Mouse (Mus musculus): ENCODE measurements around the gene Gtpbp4. TPM values are rescaled to one million over a fixed set of nuclear protein-coding genes. Genes with fewer than 3 reads are reported as not detected.

Gtpbp4 gene
- polyA plus RNA-seq (2014; fragmentation: Nextera tagmentation; extraction: Ambion mirVana) = 110 and 111 TPM in 2 replicates

DNA sequence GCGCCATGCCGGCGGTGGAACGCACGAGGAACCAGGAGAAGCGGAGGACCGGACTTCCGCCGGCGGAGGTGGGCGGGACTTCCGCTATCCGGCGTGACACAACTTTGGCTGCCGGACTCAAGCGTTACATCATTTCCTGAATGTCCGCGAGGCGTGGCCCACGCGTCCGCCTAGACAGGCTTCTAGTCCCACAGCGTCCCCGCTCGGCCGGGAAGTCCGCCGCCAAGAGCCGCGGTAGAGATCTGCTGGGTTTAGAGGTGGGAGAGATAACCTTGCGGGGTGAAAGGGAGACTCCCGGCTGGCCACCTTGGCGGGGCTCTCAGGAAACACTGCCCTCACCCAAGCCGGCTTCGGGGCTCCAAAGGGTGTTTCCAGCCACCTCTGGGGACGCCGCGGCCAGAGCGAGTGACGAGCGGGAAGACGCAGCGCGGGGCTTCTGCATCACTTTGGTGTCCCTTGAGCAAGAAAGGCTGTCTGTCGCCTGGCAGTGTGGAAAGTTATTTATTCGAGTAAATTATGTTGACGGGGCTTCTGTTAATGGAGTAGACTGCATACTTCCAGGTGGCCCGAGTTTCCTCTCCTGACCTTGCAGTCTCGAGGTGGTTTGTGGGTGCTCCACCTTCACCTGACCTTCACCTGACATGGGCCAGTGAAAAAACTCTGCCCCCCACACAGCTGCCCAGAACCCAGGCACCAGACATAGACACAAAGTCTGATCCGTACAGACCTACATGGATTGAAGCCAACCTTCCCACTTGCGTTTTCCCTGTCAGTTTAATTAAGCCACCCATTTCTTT lies at the start of gene Gtpbp4:
Gtpbp4 (minus strand) TSS at position 94 of the 797 bp plus-strand sequence.
- peak within 1 kb of the TSS; percentile 44; the same call in 1 of the 2 replicates for H3K27ac ChIP-seq (ENCODE audit: low read depth, low read length)
- H3K9me3 ChIP-seq (ENCODE audit: control insufficient read depth, low read length) = no peaks in the 10 kb centered on the region
- no peaks in the 10 kb centered on the region for H3K27me3 ChIP-seq (ENCODE audit: control insufficient read depth, insufficient read depth, low read length)
- H3K4me2 ChIP-seq (ENCODE audit: low read depth) = peak within 1 kb of the TSS; percentile 82
- H3K4me3 ChIP-seq (ENCODE audit: low read depth, low read length) = peak within 1 kb of the TSS; percentile 90
- DNase-seq (ENCODE audit: low spot score) = peak; percentile 98
- peak within 1 kb of the TSS; percentile 83 for H3K9ac ChIP-seq (ENCODE audit: low read length)
- no peaks in the 10 kb centered on the region for H3K36me3 ChIP-seq (ENCODE audit: control insufficient read depth, insufficient read depth, low read length)
- 1% methylated on average over 51 of the region's 51 CpGs for WGBS
- H3K4me1 ChIP-seq (ENCODE audit: control insufficient read depth, insufficient read depth, low read length) = peaks cover 5% of the 10 kb centered on the region; the same call in 1 of the 2 replicates
- ATAC-seq (ENCODE audit: insufficient read depth, low FRiP score, low TSS enrichment) = peak; percentile 97

DNA sequence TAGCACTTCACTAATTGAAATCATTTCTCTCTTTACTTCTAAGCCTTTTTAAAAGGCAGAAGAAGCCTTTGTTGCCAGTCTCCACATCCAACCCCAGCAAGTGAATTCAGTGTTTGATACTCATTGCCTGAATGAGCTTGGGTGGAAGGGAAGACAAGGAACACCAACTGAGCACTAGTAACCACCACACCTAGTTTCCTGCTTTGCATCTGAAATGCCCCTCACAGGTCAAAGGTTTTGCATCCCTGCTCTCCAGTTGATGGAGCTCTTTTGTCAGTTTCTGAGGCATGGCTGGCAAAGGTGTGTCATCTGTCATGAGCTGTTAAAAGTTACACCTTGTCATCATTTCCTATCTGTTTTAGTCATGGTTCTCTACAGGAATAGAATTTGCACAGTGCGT lies 48.8 kb upstream of the Gtpbp4 start:
- 97% methylated on average over 1 of the region's 1 CpGs for WGBS
- Histone ChIP-seq H3K4me1 (ENCODE audit: control insufficient read depth, insufficient read depth, low read length) (no peaks in the 10 kb centered on the region), H3K27ac (ENCODE audit: low read depth, low read length) (no peak overlapping the region), H3K4me3 (ENCODE audit: low read depth, low read length) (no peak overlapping the region), H3K27me3 (ENCODE audit: control insufficient read depth, insufficient read depth, low read length) (no peaks in the 10 kb centered on the region), H3K9ac (ENCODE audit: low read length) (no peak overlapping the region), H3K9me3 (ENCODE audit: control insufficient read depth, low read length) (no peaks in the 10 kb centered on the region), H3K4me2 (ENCODE audit: low read depth) (no peak overlapping the region), H3K36me3 (ENCODE audit: control insufficient read depth, insufficient read depth, low read length) (no peaks in the 10 kb centered on the region)
- ATAC-seq (ENCODE audit: insufficient read depth, low FRiP score, low TSS enrichment) (no peak), DNase-seq (ENCODE audit: low spot score) (no peak)

DNA sequence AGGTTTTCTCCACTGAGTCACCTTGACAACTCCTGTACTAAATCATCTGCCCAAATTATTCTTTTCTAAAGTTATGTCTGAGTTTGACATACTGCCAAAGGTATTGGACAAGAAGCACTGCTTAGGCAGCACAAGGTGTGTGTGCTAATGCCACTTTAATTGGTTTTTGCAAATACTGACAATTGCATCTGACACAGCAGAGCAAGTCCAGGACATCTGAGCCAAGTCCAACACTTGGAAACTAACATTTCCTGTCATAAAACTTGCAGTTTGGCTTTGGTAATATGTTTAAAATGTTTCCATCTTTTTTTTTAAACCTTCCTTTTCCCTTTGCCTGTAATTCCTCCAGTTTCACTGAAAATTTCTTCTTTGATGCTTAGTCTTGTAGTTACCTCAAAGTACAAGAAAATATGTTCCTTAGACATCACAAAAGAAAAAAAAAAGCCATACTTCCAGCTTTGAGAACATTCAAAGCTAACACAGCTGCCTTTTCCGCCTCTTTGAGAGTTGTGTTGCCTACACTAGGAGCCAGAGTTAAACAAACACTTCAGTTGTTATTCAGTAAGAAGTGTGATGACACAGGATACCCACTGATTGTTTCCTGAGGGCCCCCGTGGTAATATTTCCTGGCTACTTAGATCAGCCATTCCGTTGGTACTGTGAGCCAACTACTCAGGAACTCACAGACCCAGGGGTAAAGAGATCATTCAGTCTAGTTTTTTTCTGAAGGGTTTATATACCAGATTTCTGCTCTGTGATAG lies 47.6 kb upstream of the Gtpbp4 start:
- no peaks in the 10 kb centered on the region for H3K36me3 ChIP-seq (ENCODE audit: control insufficient read depth, insufficient read depth, low read length)
- H3K4me2 ChIP-seq (ENCODE audit: low read depth) = no peak overlapping the region
- DNase-seq (ENCODE audit: low spot score) (no peak), ATAC-seq (ENCODE audit: insufficient read depth, low FRiP score, low TSS enrichment) (no peak)
- H3K27me3 ChIP-seq (ENCODE audit: control insufficient read depth, insufficient read depth, low read length) = no peaks in the 10 kb centered on the region
- H3K9me3 ChIP-seq (ENCODE audit: control insufficient read depth, low read length) = no peaks in the 10 kb centered on the region
- 49% methylated on average over 3 of the region's 3 CpGs for WGBS
- H3K4me1 ChIP-seq (ENCODE audit: control insufficient read depth, insufficient read depth, low read length) = no peaks in the 10 kb centered on the region
- no peak overlapping the region for H3K27ac ChIP-seq (ENCODE audit: low read depth, low read length)
- H3K9ac ChIP-seq (ENCODE audit: low read length) = no peak overlapping the region
- H3K4me3 ChIP-seq (ENCODE audit: low read depth, low read length) = no peak overlapping the region

DNA sequence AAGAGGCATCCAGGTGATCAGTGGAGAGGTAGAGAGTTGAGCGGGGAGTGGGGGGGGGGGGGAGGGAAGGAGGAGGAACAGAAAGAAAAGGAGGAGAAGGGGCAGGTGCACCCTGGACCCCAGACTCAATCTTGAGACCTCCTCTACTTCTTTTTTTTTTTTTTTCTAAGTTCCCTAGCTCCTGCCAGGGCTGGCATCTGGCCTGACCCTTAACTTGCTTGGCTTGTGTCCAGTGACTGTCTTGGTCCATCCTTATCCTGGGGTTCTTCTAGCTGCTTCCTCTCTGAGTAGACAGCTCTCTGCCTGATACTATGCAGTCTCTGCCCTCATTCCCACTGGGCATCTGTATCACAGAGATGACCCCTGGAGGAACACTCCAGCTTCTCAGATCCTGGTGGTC lies 44.7 kb upstream of the Gtpbp4 start:
- no peak overlapping the region for H3K4me2 ChIP-seq (ENCODE audit: low read depth)
- H3K27ac ChIP-seq (ENCODE audit: low read depth, low read length) = no peak overlapping the region
- no peak for DNase-seq (ENCODE audit: low spot score)
- ATAC-seq (ENCODE audit: insufficient read depth, low FRiP score, low TSS enrichment) = no peak
- no peaks in the 10 kb centered on the region for H3K9me3 ChIP-seq (ENCODE audit: control insufficient read depth, low read length)
- H3K9ac ChIP-seq (ENCODE audit: low read length) = no peak overlapping the region
- H3K36me3 ChIP-seq (ENCODE audit: control insufficient read depth, insufficient read depth, low read length) = no peaks in the 10 kb centered on the region
- 83% methylated on average over 1 of the region's 1 CpGs for WGBS
- H3K4me1 ChIP-seq (ENCODE audit: control insufficient read depth, insufficient read depth, low read length) = no peaks in the 10 kb centered on the region
- H3K27me3 ChIP-seq (ENCODE audit: control insufficient read depth, insufficient read depth, low read length) = no peaks in the 10 kb centered on the region
- no peak overlapping the region for H3K4me3 ChIP-seq (ENCODE audit: low read depth, low read length)

DNA sequence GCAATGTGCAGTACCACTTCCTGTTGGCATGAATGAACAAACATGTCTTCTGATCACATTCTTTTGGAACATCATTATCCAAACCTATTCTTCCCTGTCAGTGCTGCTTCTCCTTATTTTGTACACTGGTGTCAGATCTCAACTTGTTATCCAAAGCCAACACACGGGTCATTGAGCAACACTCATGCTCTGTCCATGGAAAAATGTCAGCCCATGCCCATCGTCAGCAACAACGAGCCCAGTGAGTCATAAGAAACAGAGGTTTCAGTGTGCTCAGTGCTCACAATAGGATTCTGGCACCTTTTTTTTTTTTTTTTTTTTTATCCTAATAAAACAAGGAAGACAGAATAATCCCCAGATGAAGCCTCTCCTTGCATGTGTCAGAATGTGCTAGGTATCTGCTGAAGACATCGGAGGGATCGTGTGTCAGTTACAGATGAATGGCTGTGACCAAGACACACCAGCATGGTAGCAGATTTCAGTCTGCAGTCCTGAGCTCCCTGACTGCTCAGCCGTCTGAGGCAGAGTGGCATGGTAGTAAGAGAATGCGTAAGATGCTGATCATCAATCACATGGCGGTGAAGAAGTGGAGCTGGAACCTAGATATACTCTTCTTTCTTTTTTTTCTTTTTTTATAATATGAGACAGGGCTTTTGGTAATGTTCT lies 36.2 kb upstream of the Gtpbp4 start:
- H3K4me1 ChIP-seq (ENCODE audit: control insufficient read depth, insufficient read depth, low read length) = no peaks in the 10 kb centered on the region
- ATAC-seq (ENCODE audit: insufficient read depth, low FRiP score, low TSS enrichment) (no peak), DNase-seq (ENCODE audit: low spot score) (no peak)
- H3K36me3 ChIP-seq (ENCODE audit: control insufficient read depth, insufficient read depth, low read length) = no peaks in the 10 kb centered on the region
- 80% methylated on average over 8 of the region's 8 CpGs for WGBS
- H3K9me3 ChIP-seq (ENCODE audit: control insufficient read depth, low read length) = no peaks in the 10 kb centered on the region
- H3K4me2 ChIP-seq (ENCODE audit: low read depth) = no peak overlapping the region
- no peaks in the 10 kb centered on the region for H3K27me3 ChIP-seq (ENCODE audit: control insufficient read depth, insufficient read depth, low read length)
- H3K27ac ChIP-seq (ENCODE audit: low read depth, low read length) = no peak overlapping the region
- H3K9ac ChIP-seq (ENCODE audit: low read length) = no peak overlapping the region
- H3K4me3 ChIP-seq (ENCODE audit: low read depth, low read length) = no peak overlapping the region

DNA sequence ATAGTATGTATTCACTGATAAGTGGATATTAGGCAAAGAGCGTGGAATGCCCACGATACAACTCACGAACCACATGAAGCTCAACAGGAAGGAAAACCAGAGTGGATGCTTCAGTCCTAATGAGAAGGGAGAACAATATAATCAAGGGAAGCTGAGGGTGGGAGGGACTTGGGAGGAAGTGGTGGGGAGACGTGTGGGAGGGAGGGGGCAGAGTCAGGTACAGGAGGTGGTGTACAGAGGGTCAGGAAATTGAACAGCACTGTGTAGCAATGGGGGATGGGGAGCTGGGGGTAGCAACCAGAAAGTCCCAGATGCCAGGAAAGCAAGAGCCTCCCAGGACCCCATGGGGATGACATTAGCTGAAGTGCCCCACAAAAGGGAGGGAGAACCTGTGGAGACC lies 34.5 kb upstream of the Gtpbp4 start:
- DNase-seq (ENCODE audit: low spot score) (no peak), ATAC-seq (ENCODE audit: insufficient read depth, low FRiP score, low TSS enrichment) (no peak)
- Histone ChIP-seq H3K9me3 (ENCODE audit: control insufficient read depth, low read length) (no peaks in the 10 kb centered on the region), H3K4me2 (ENCODE audit: low read depth) (no peak overlapping the region), H3K36me3 (ENCODE audit: control insufficient read depth, insufficient read depth, low read length) (no peaks in the 10 kb centered on the region), H3K4me3 (ENCODE audit: low read depth, low read length) (no peak overlapping the region), H3K4me1 (ENCODE audit: control insufficient read depth, insufficient read depth, low read length) (no peaks in the 10 kb centered on the region), H3K9ac (ENCODE audit: low read length) (no peak overlapping the region), H3K27me3 (ENCODE audit: control insufficient read depth, insufficient read depth, low read length) (no peaks in the 10 kb centered on the region), H3K27ac (ENCODE audit: low read depth, low read length) (no peak overlapping the region)
- 92% methylated on average over 4 of the region's 4 CpGs for WGBS

DNA sequence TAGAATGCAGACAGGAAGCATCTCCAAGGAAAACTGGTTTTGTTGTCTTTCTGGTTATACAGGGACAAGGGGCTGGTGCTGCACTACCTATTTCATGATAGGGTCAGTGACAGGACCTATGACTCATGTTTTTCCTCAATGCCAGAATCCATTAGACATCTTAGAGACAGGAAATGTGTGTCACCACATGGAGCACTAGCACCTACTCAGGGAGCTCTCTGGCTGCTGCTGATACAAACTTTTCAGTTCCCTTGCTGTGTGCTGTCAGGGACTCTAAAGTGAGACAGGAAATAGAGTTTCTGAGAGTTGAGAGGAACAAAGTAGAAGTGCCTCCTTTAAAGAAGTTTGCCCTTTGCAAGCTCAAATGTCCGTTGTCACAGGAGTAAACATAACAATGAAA lies 31.4 kb upstream of the Gtpbp4 start:
- ATAC-seq (ENCODE audit: insufficient read depth, low FRiP score, low TSS enrichment) = no peak
- Histone ChIP-seq H3K36me3 (ENCODE audit: control insufficient read depth, insufficient read depth, low read length) (no peaks in the 10 kb centered on the region), H3K9me3 (ENCODE audit: control insufficient read depth, low read length) (no peaks in the 10 kb centered on the region), H3K4me3 (ENCODE audit: low read depth, low read length) (no peak overlapping the region), H3K27me3 (ENCODE audit: control insufficient read depth, insufficient read depth, low read length) (no peaks in the 10 kb centered on the region), H3K4me2 (ENCODE audit: low read depth) (no peak overlapping the region), H3K9ac (ENCODE audit: low read length) (no peak overlapping the region), H3K27ac (ENCODE audit: low read depth, low read length) (no peak overlapping the region), H3K4me1 (ENCODE audit: control insufficient read depth, insufficient read depth, low read length) (no peaks in the 10 kb centered on the region)
- 83% methylated on average over 1 of the region's 1 CpGs for WGBS
- DNase-seq (ENCODE audit: low spot score) = no peak

DNA sequence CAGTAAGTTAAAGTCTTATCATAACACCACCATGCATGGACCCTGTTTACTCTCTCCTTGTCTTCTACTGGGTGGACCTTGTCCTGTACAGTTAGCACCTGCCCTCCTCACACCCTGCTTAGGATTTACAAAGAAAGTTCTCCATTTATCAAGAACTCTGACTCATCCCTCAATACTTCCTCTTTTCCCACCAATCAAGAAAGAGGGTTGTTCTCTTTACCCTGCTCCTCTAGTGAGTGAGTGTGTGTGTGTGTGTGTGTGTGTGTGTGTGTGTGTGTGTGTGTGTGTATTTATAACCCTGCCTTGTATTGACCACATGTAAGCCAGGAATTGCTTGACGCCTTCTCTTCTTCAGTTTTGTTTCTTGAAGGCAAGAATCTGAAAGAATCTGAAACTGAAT lies 26.7 kb upstream of the Gtpbp4 start:
- no peaks in the 10 kb centered on the region for H3K9me3 ChIP-seq (ENCODE audit: control insufficient read depth, low read length)
- no peaks in the 10 kb centered on the region for H3K36me3 ChIP-seq (ENCODE audit: control insufficient read depth, insufficient read depth, low read length)
- no peaks in the 10 kb centered on the region for H3K27me3 ChIP-seq (ENCODE audit: control insufficient read depth, insufficient read depth, low read length)
- no peak overlapping the region for H3K4me2 ChIP-seq (ENCODE audit: low read depth)
- ATAC-seq (ENCODE audit: insufficient read depth, low FRiP score, low TSS enrichment) (no peak), DNase-seq (ENCODE audit: low spot score) (no peak)
- no peaks in the 10 kb centered on the region for H3K4me1 ChIP-seq (ENCODE audit: control insufficient read depth, insufficient read depth, low read length)
- no peak overlapping the region for H3K27ac ChIP-seq (ENCODE audit: low read depth, low read length)
- H3K4me3 ChIP-seq (ENCODE audit: low read depth, low read length) = no peak overlapping the region
- H3K9ac ChIP-seq (ENCODE audit: low read length) = no peak overlapping the region
- 88% methylated on average over 1 of the region's 1 CpGs for WGBS
